Mouse (Mus musculus) liver, embryonic 14.5 days (tissue): Measurements from ENCODE around the gene C730034F03Rik. TPM values are rescaled to one million over a fixed set of nuclear protein-coding genes. Genes with fewer than 3 reads are reported as not detected.
A peak's percentile ranks its signal among the peaks of the same experiment; 100 is the strongest.

Experiments used
- ATAC-seq: fragments of 200-750 bp; cut with Nextera tagmentation; 2 replicates; pipeline ENCODE4 v1.8.0; 2017; ENCODE audit warnings: moderate number of reproducible peaks, mild to moderate bottlenecking, moderate library complexity; ENCODE audit not compliant: insufficient read depth
- DNase-seq, 3 experiments: peaks; one replicate each; pipeline ENCODE4 v3.0.0-alpha.2; 2012 to 2013; ENCODE audit warnings: low read depth in 3 of 3, low spot score in 3 of 3
- H3K27ac ChIP-seq: fragments of 300-500 bp; sonication (generic); 2 replicates; pipeline ENCODE4 v1.5.1; 2014; ENCODE audit warnings: moderate library complexity, mild to moderate bottlenecking, control low read depth, inconsistent platforms
- H3K27me3 ChIP-seq: fragments of 300-500 bp; sonication (generic); 2 replicates; pipeline ENCODE4 v1.6.1; 2014; ENCODE audit warnings: mild to moderate bottlenecking, low read length, moderate library complexity; ENCODE audit not compliant: control insufficient read depth, insufficient read depth
- H3K36me3 ChIP-seq: fragments of 300-500 bp; sonication (generic); replicated peaks from 2 replicates; pipeline ENCODE4 v1.6.1; 2014; ENCODE audit warnings: low read depth; ENCODE audit not compliant: control insufficient read depth, insufficient read depth
- H3K4me1 ChIP-seq, 2 experiments: fragments of 200-500 bp in 1 of 2; fragments of 300-500 bp in 1 of 2; sonication (generic) in 1 of 2; replicated peaks; 2 replicates each; pipeline ENCODE4 v1.6.1; 2012 to 2014; ENCODE audit warnings: antibody characterized with exemption in 1 of 2, inconsistent platforms in 1 of 2, low read length in 1 of 2; ENCODE audit not compliant: control insufficient read depth in 2 of 2, insufficient read depth in 2 of 2
- H3K4me2 ChIP-seq: fragments of 300-500 bp; sonication (generic); 2 replicates; pipeline ENCODE4 v1.6.1; 2014; ENCODE audit warnings: low read depth, mild to moderate bottlenecking, control low read depth, moderate library complexity
- H3K4me3 ChIP-seq, 2 experiments: fragments of 200-500 bp in 1 of 2; fragments of 300-500 bp in 1 of 2; sonication (generic) in 1 of 2; 2 replicates each; pipeline ENCODE4 v1.5.1; 2012 to 2014; ENCODE audit warnings: low read depth in 2 of 2, low read length in 2 of 2, mild to moderate bottlenecking in 2 of 2, control low read depth in 1 of 2, inconsistent platforms in 1 of 2, moderate library complexity in 1 of 2; ENCODE audit not compliant: insufficient read depth in 1 of 2
- H3K9ac ChIP-seq: fragments of 300-500 bp; sonication (generic); replicated peaks from 2 replicates; pipeline ENCODE4 v1.6.1; 2014; ENCODE audit warnings: mild to moderate bottlenecking, control low read depth, moderate library complexity
- H3K9me3 ChIP-seq: fragments of 300-500 bp; sonication (generic); 2 replicates; pipeline ENCODE4 v1.6.1; 2016; ENCODE audit warnings: low read length, mixed read lengths; ENCODE audit not compliant: control insufficient read depth
- CTCF ChIP-seq: IDR thresholded peaks from 2 replicates; pipeline ENCODE4 v1.5.1; 2016; ENCODE audit warnings: antibody characterized with exemption, low read depth, control low read depth
- EP300 ChIP-seq: IDR thresholded peaks from 2 replicates; pipeline ENCODE4 v1.6.1; 2016; ENCODE audit warnings: antibody characterized with exemption, low read depth
- WGBS: fragments of 180-500 bp; shearing (Covaris S2); extraction: QIAGEN DNeasy Blood & Tissue Kit; methylation state at CpG from one replicate; pipeline ENCODE4 v1.1.7; 2014; ENCODE audit not compliant: insufficient replicate concordance; 5-methylcytosine and 5-hydroxymethylcytosine counted together
- polyA plus RNA-seq, 2 experiments: library from polyadenylated mRNA; depleted of rRNA in 1 of 2; stranded (reverse) in 1 of 2; unstranded in 1 of 2; fragments of >200 nt; fragmentation: Nextera tagmentation in 1 of 2; extraction: Ambion mirVana in 1 of 2; gene quantifications; 2 replicates each; pipeline versions ENCODE4 v1.2.1 to v1.2.3; 2012 to 2014

C730034F03Rik gene
- polyA plus RNA-seq, 2 experiments, result 0.69 to 0.89 TPM

GRCm38 (mm10) chr15:89431271-89431670 lies 1.9 kb downstream of the C730034F03Rik start:
- H3K4me2 ChIP-seq, result peak overlapping the region; percentile 97
- TF ChIP-seq EP300, result no peak
- no peak for TF ChIP-seq CTCF
- no peak overlapping the region; the same call in 1 of the 2 replicates for H3K9ac ChIP-seq
- H3K27ac ChIP-seq, result no peak overlapping the region
- no peaks in the 10 kb centered on the region for H3K27me3 ChIP-seq
- H3K36me3 ChIP-seq, result no peaks in the 10 kb centered on the region; the same call in 1 of the 2 replicates
- DNase-seq, result no peak
- H3K4me3 ChIP-seq, result no peak overlapping the region
- 57% methylated on average over 3 of the region's 3 CpGs for WGBS
- no peak for ATAC-seq
- H3K4me1 ChIP-seq, result peaks cover 3 to 12% of the 10 kb centered on the region in 2 experiments; a peak in 3 of 4 replicates
- no peaks in the 10 kb centered on the region for H3K9me3 ChIP-seq

- 80% methylated on average over 6 of the region's 6 CpGs for WGBS
- Histone ChIP-seq H3K27me3 (no peaks in the 10 kb centered on the region), H3K4me2 (no peak overlapping the region), H3K27ac (no peak overlapping the region), H3K36me3 (no peaks in the 10 kb centered on the region; the same call in 1 of the 2 replicates), H3K9me3 (no peaks in the 10 kb centered on the region), H3K9ac (no peak overlapping the region), H3K4me3 (no peak overlapping the region), H3K4me1 (peaks cover 3 to 12% of the 10 kb centered on the region in 2 experiments; a peak in 3 of 4 replicates)
- ATAC-seq (no peak), DNase-seq (no peak)
- TF ChIP-seq CTCF (no peak), EP300 (no peak)
Measured at GRCm38 (mm10) chr15:89431806-89432205, 2.4 kb downstream of the C730034F03Rik start.

GRCm38 (mm10) chr15:89432946-89433345 lies 3.6 kb downstream of the C730034F03Rik start:
- peaks cover 3 to 12% of the 10 kb centered on the region in 2 experiments; a peak in 3 of 4 replicates for H3K4me1 ChIP-seq
- DNase-seq, result no peak
- WGBS, result 68% methylated on average over 4 of the region's 4 CpGs

GRCm38 (mm10) chr15:89434136-89434535 lies 4.7 kb downstream of the C730034F03Rik start:
- WGBS, result 43% methylated on average over 3 of the region's 3 CpGs
- no peak for DNase-seq
- Histone ChIP-seq H3K27me3 (no peaks in the 10 kb centered on the region), H3K9me3 (no peaks in the 10 kb centered on the region), H3K36me3 (no peaks in the 10 kb centered on the region), H3K27ac (no peak overlapping the region), H3K4me2 (no peak overlapping the region), H3K9ac (no peak overlapping the region), H3K4me1 (peaks cover 0 to 8% of the 10 kb centered on the region in 2 experiments; a peak in 2 of 4 replicates), H3K4me3 (no peak overlapping the region)
- TF ChIP-seq EP300 (no peak), CTCF (no peak)
- ATAC-seq, result no peak

More at GRCm38 (mm10) chr15:89432946-89433345, 3.6 kb downstream of the C730034F03Rik start:
- ATAC-seq, result no peak
- no peak overlapping the region for H3K4me2 ChIP-seq
- H3K36me3 ChIP-seq, result no peaks in the 10 kb centered on the region; the same call in 1 of the 2 replicates
- no peaks in the 10 kb centered on the region for H3K27me3 ChIP-seq
- no peak overlapping the region for H3K9ac ChIP-seq
- H3K9me3 ChIP-seq, result no peaks in the 10 kb centered on the region
- no peak for TF ChIP-seq CTCF
- TF ChIP-seq EP300, result no peak
- no peak overlapping the region for H3K27ac ChIP-seq
- no peak overlapping the region for H3K4me3 ChIP-seq

- Histone ChIP-seq H3K9ac (no peak overlapping the region), H3K4me2 (no peak overlapping the region), H3K36me3 (no peaks in the 10 kb centered on the region), H3K4me1 (peaks cover 0 to 4% of the 10 kb centered on the region in 2 experiments; a peak in 2 of 4 replicates), H3K27ac (no peak overlapping the region), H3K4me3 (no peak overlapping the region), H3K27me3 (no peaks in the 10 kb centered on the region), H3K9me3 (no peaks in the 10 kb centered on the region)
- no peak for TF ChIP-seq EP300
- no peak for TF ChIP-seq CTCF
- WGBS, result 65% methylated on average over 5 of the region's 5 CpGs
- ATAC-seq (no peak), DNase-seq (no peak)
Measured at GRCm38 (mm10) chr15:89435878-89436277, 6.5 kb downstream of the C730034F03Rik start.
